Mouse (Mus musculus) thymus, adult 2 months (tissue): ENCODE data around the gene Sppl2a. TPM values are rescaled to one million over a fixed set of nuclear protein-coding genes. Genes with fewer than 3 reads are reported as not detected.

Source experiments
- DNase-seq: peaks from one replicate; pipeline ENCODE4 v3.0.0; 2021
- H3K27ac ChIP-seq: fragments of 200-500 bp; 2 replicates; pipeline ENCODE4 v1.5.1; 2012; ENCODE audit warnings: low read length, control low read depth; ENCODE audit not compliant: control insufficient read depth, insufficient read depth
- H3K27me3 ChIP-seq: fragments of 200-500 bp; 2 replicates; pipeline ENCODE4 v1.6.1; 2012; ENCODE audit warnings: mild to moderate bottlenecking, low read length, moderate library complexity, mixed read lengths; ENCODE audit not compliant: control insufficient read depth, insufficient read depth
- H3K36me3 ChIP-seq: fragments of 200-500 bp; 2 replicates; pipeline ENCODE4 v1.6.1; 2012; ENCODE audit warnings: mild to moderate bottlenecking, low read length, moderate library complexity; ENCODE audit not compliant: control insufficient read depth, insufficient read depth
- H3K4me1 ChIP-seq: fragments of 200-500 bp; replicated peaks from 2 replicates; pipeline ENCODE4 v1.6.1; 2012; ENCODE audit warnings: low read length; ENCODE audit not compliant: control insufficient read depth, insufficient read depth
- H3K4me3 ChIP-seq: fragments of 200-500 bp; 2 replicates; pipeline ENCODE4 v1.5.1; 2012; ENCODE audit warnings: mild to moderate bottlenecking, low read length, control low read depth, moderate library complexity; ENCODE audit not compliant: control insufficient read depth, insufficient read depth
- CTCF ChIP-seq: fragments of 200-500 bp; IDR thresholded peaks from 2 replicates; pipeline ENCODE4 v1.5.1; 2012; ENCODE audit warnings: mild to moderate bottlenecking, control low read depth, low read length, moderate library complexity, borderline replicate concordance; ENCODE audit not compliant: control insufficient read depth, poor library complexity, insufficient read depth; ENCODE audit errors: extremely low read depth
- POLR2A ChIP-seq: fragments of 200-500 bp; IDR thresholded peaks from 2 replicates; pipeline ENCODE4 v1.6.1; 2012; ENCODE audit warnings: mild to moderate bottlenecking, low read length, control low read depth, moderate library complexity; ENCODE audit not compliant: control insufficient read depth, poor library complexity, insufficient read depth; ENCODE audit errors: extremely low read depth
- WGBS: fragments of 180-500 bp; shearing (Covaris S2); methylation state at CpG from one replicate; pipeline ENCODE4 v1.1.7; 2018; 5-methylcytosine and 5-hydroxymethylcytosine counted together
- polyA plus RNA-seq: library from polyadenylated mRNA; depleted of rRNA; stranded (reverse); fragments of >200 nt; gene quantifications from 2 replicates; pipeline ENCODE4 v1.2.3, GENCODE M21; 2012

Gene Sppl2a
- polyA plus RNA-seq, 1 experiment, result 24.3 TPM

DNA sequence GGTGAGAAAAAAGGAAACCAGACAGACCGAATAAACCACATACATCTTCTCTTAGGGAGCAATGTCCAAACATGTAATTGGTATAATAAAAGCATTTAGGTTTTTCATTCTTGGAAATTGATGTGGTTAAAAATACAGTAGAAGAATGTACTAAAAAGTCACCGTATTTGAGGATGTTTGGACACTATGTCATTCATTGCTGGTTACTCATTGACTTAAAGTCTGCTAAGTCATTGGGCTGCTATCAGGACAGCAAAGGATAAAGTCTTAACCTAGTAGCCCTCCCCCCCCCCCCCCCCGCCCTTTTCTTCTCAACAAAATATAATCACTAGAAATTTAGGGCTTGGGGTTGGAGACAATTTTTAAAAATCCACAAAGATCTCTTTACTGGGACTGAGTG is 15.2 kb upstream of the Sppl2a start:
- Histone ChIP-seq H3K4me3 (no peak overlapping the region), H3K27me3 (no peaks in the 10 kb centered on the region), H3K4me1 (no peaks in the 10 kb centered on the region), H3K36me3 (no peaks in the 10 kb centered on the region), H3K27ac (no peak overlapping the region)
- 63% methylated on average over 3 of the region's 3 CpGs for WGBS
- DNase-seq, result no peak
- TF ChIP-seq POLR2A (no peak), CTCF (no peak)

- DNase-seq, result no peak
- Histone ChIP-seq H3K27me3 (no peaks in the 10 kb centered on the region), H3K4me1 (no peaks in the 10 kb centered on the region), H3K27ac (no peak overlapping the region), H3K4me3 (no peak overlapping the region), H3K36me3 (no peaks in the 10 kb centered on the region)
- no peak for TF ChIP-seq POLR2A
- no peak for TF ChIP-seq CTCF
Measured at GRCm38 (mm10) chr2:126947646-126948045, 14.6 kb upstream of the Sppl2a start.

- TF ChIP-seq POLR2A (no peak), CTCF (no peak)
- 96% methylated on average over 2 of the region's 2 CpGs for WGBS
Measured at GRCm38 (mm10) chr2:126943211-126943610, 10.2 kb upstream of the Sppl2a start.

GRCm38 (mm10) chr2:126940314-126940866 is 7.4 kb upstream of the Sppl2a start:
- Histone ChIP-seq H3K4me3 (no peak overlapping the region), H3K27me3 (no peaks in the 10 kb centered on the region), H3K4me1 (no peaks in the 10 kb centered on the region), H3K36me3 (no peaks in the 10 kb centered on the region), H3K27ac (no peak overlapping the region)
- no peak for DNase-seq
- 90% methylated on average over 3 of the region's 3 CpGs for WGBS
- no peak for TF ChIP-seq POLR2A
- no peak for TF ChIP-seq CTCF

More at GRCm38 (mm10) chr2:126943211-126943610, 10.2 kb upstream of the Sppl2a start:
- Histone ChIP-seq H3K4me1 (no peaks in the 10 kb centered on the region), H3K27ac (no peak overlapping the region), H3K4me3 (no peak overlapping the region), H3K27me3 (no peaks in the 10 kb centered on the region), H3K36me3 (no peaks in the 10 kb centered on the region)
- DNase-seq, result no peak

- no peak overlapping the region for H3K4me3 ChIP-seq
- WGBS, result 92% methylated on average over 6 of the region's 6 CpGs
- no peaks in the 10 kb centered on the region for H3K27me3 ChIP-seq
- DNase-seq, result no peak
- no peak for TF ChIP-seq CTCF
- no peak for TF ChIP-seq POLR2A
- no peaks in the 10 kb centered on the region for H3K36me3 ChIP-seq
- H3K27ac ChIP-seq, result no peak overlapping the region
- H3K4me1 ChIP-seq, result no peaks in the 10 kb centered on the region
Measured at GRCm38 (mm10) chr2:126938069-126938468, 5.0 kb upstream of the Sppl2a start.

DNA sequence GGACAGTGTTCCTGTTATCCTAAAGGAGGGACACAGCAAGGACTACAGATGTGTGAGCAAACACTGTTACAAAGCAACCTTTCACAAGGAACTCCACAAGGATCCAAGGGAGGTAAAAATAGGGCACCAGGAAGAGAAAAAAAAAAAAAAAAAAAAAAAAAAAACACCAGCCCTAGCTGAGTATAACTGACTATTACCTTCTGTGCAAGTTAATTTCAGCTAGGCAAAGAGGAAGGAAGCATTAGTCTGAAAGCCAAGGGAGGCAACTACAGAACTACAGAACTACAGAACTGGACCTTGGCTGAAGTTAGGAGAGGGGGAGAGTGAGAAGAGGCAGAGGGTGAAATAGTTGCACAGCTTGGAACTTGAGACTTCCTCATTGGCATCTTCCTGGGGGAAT is 886 bp upstream of the Sppl2a start:
- Histone ChIP-seq H3K27me3 (no peaks in the 10 kb centered on the region), H3K4me1 (no peaks in the 10 kb centered on the region), H3K36me3 (no peaks in the 10 kb centered on the region), H3K4me3 (no peak overlapping the region), H3K27ac (no peak overlapping the region; the same call in 1 of the 2 replicates)
- DNase-seq, result no peak
- TF ChIP-seq CTCF, result no peak
- TF ChIP-seq POLR2A, result no peak

DNA sequence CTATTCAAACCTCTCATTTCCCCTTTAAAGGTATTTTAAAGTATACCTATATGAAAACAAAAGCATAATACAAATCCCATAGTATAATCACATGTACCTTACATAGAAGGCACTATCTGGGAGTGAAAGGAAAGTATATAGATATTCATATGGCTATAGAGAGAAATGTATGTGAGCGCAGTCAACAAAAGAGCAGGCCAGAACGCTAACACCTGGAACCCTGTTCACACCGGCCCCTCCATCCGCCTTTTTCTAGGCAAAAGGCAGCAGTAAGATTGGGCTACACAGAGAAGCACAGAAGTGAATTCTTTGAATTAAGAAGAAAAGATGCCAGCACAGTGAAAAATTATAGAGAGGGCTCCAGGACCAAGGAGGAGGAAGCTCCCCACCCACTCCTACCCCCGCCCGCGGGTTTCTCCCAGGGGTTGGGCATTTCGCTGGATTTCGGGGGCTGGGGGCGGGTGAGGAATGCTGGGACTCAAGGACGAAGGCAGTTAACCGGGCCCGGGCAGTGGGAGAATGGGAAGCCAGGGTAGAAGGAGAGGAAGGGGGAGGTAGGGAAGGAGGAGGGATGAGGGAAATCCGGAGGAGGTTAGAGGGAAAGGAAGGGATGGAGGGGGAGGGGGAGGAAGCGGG is 656 bp downstream of the Sppl2a start:
- peak; percentile 50 for DNase-seq
- TF ChIP-seq CTCF (no peak), POLR2A (no peak)
- WGBS, result 3% methylated on average over 15 of the region's 15 CpGs
- no peaks in the 10 kb centered on the region for H3K4me1 ChIP-seq
- H3K27me3 ChIP-seq, result no peaks in the 10 kb centered on the region
- peak overlapping the region; percentile 97 for H3K4me3 ChIP-seq
- H3K36me3 ChIP-seq, result no peaks in the 10 kb centered on the region
- 0 out of 2 replicates have a peak overlapping the region, but pooled peaks have one; percentile 8 for H3K27ac ChIP-seq

- 68% methylated on average over 4 of the region's 4 CpGs for WGBS
- DNase-seq, result no peak
- H3K4me3 ChIP-seq, result no peak overlapping the region
- no peak overlapping the region for H3K27ac ChIP-seq
- no peaks in the 10 kb centered on the region for H3K4me1 ChIP-seq
- no peaks in the 10 kb centered on the region for H3K27me3 ChIP-seq
- 0 out of 2 replicates have a peak, but pooled peaks cover 3% of the 10 kb centered on the region for H3K36me3 ChIP-seq
- TF ChIP-seq POLR2A (no peak), CTCF (no peak)
Measured at GRCm38 (mm10) chr2:126931784-126932183, 1.3 kb downstream of the Sppl2a start.
